Mouse (Mus musculus) T-helper 17 cell (primary cell): ENCODE measurements around the gene Psmb7.

Source experiments
- in situ Hi-C, 2 experiments: fragments of 300-600 bp; cut with MboI, MseI; formaldehyde crosslinking; loops; 1 replicate in 1 of 2; 2 replicates in 1 of 2; pipeline ENCODE4 v1.15.1; 2025; ENCODE audit warnings: high pct_unique_total_duplicates in 2 of 2

Psmb7 gene

GRCm38 (mm10) chr2:38643625-38644427, at the start of gene Psmb7:
Gene Psmb7, minus strand, starts transcription at chr2:38644087.
- in situ Hi-C loops: no loop called here

GRCm38 (mm10) chr2:38691542-38691941, 47.7 kb upstream of the Psmb7 start:
- in situ Hi-C loops: no loop called here

- in situ Hi-C loops: no loop called here
Measured at GRCm38 (mm10) chr2:38689881-38690280, 46.0 kb upstream of the Psmb7 start.

GRCm38 (mm10) chr2:38688791-38689520, 45.1 kb upstream of the Psmb7 start:
- in situ Hi-C loops: no loop called here

GRCm38 (mm10) chr2:38685746-38686145, 41.9 kb upstream of the Psmb7 start:
- in situ Hi-C loops: no loop called here

- in situ Hi-C loops: no loop called here
Measured at GRCm38 (mm10) chr2:38683083-38683482, 39.2 kb upstream of the Psmb7 start.

- in situ Hi-C loops: no loop called here
Measured at GRCm38 (mm10) chr2:38682209-38682608, 38.3 kb upstream of the Psmb7 start.

- in situ Hi-C loops: no loop called here
Measured at GRCm38 (mm10) chr2:38678947-38679346, 35.1 kb upstream of the Psmb7 start.

GRCm38 (mm10) chr2:38675366-38675969, 31.6 kb upstream of the Psmb7 start:
- in situ Hi-C loops: no loop called here

GRCm38 (mm10) chr2:38672496-38672895, 28.6 kb upstream of the Psmb7 start:
- in situ Hi-C loops: no loop called here

- in situ Hi-C loops: loop anchor here in 1 of 2 experiments (10.0 kb wide), 1 partner anchor 244 kb away; no protein-coding TSS in a partner anchor
Measured at GRCm38 (mm10) chr2:38668802-38669580, 25.1 kb upstream of the Psmb7 start.

- in situ Hi-C loops: loop anchor here in 1 of 2 experiments (10.0 kb wide), 1 partner anchor 237 kb away; no protein-coding TSS in a partner anchor
Measured at GRCm38 (mm10) chr2:38661398-38661797, 17.5 kb upstream of the Psmb7 start.

- in situ Hi-C loops: no loop called here
Measured at GRCm38 (mm10) chr2:38658338-38658836, 14.5 kb upstream of the Psmb7 start.

- in situ Hi-C loops: no loop called here
Measured at GRCm38 (mm10) chr2:38653694-38654093, 9.8 kb upstream of the Psmb7 start.

GRCm38 (mm10) chr2:38653293-38653619, 9.4 kb upstream of the Psmb7 start:
- in situ Hi-C loops: no loop called here

- in situ Hi-C loops: no loop called here
Measured at GRCm38 (mm10) chr2:38652565-38653292, 8.8 kb upstream of the Psmb7 start.

GRCm38 (mm10) chr2:38652098-38652497, 8.2 kb upstream of the Psmb7 start:
- in situ Hi-C loops: no loop called here

- in situ Hi-C loops: no loop called here
Measured at GRCm38 (mm10) chr2:38650340-38650739, 6.5 kb upstream of the Psmb7 start.

GRCm38 (mm10) chr2:38647661-38648060, 3.8 kb upstream of the Psmb7 start:
- in situ Hi-C loops: no loop called here

GRCm38 (mm10) chr2:38647201-38647606, 3.3 kb upstream of the Psmb7 start:
- in situ Hi-C loops: no loop called here

- in situ Hi-C loops: no loop called here
Measured at GRCm38 (mm10) chr2:38645936-38646335, 2.0 kb upstream of the Psmb7 start.
